Mouse (Mus musculus) embryonic facial prominence, embryonic 15.5 days (tissue): Measurements from ENCODE around the gene Aurkaip1. TPM values are rescaled to one million over a fixed set of nuclear protein-coding genes. Genes with fewer than 3 reads are reported as not detected.
A peak's percentile ranks its signal among the peaks of the same experiment; 100 is the strongest.

Experiments
- ATAC-seq: fragments of 200-750 bp; cut with Nextera tagmentation; 2 replicates; pipeline ENCODE4 v1.8.0; 2017; ENCODE audit warnings: low read depth, moderate TSS enrichment; ENCODE audit not compliant: insufficient number of reproducible peaks, low FRiP score, low TSS enrichment
- H3K27ac ChIP-seq: fragments of 300-500 bp; sonication (generic); replicated peaks from 2 replicates; pipeline ENCODE4 v1.5.1; 2015; ENCODE audit warnings: mild to moderate bottlenecking, inconsistent platforms
- H3K27me3 ChIP-seq: fragments of 300-500 bp; sonication (generic); 2 replicates; pipeline ENCODE4 v1.6.1; 2015; ENCODE audit warnings: inconsistent platforms
- H3K36me3 ChIP-seq: fragments of 300-500 bp; sonication (generic); 2 replicates; pipeline ENCODE4 v1.6.1; 2015; ENCODE audit warnings: mild to moderate bottlenecking, inconsistent platforms
- H3K4me1 ChIP-seq: fragments of 300-500 bp; sonication (generic); 2 replicates; pipeline ENCODE4 v1.6.1; 2015; ENCODE audit warnings: inconsistent platforms
- H3K4me2 ChIP-seq: fragments of 300-500 bp; sonication (generic); replicated peaks from 2 replicates; pipeline ENCODE4 v1.6.1; 2015; ENCODE audit warnings: mild to moderate bottlenecking, inconsistent platforms
- H3K4me3 ChIP-seq: fragments of 300-500 bp; sonication (generic); replicated peaks from 2 replicates; pipeline ENCODE4 v1.5.1; 2015; ENCODE audit warnings: mild to moderate bottlenecking, inconsistent platforms
- H3K9ac ChIP-seq: fragments of 300-500 bp; sonication (generic); 2 replicates; pipeline ENCODE4 v1.6.1; 2015; ENCODE audit warnings: inconsistent platforms
- H3K9me3 ChIP-seq: fragments of 300-500 bp; sonication (generic); replicated peaks from 2 replicates; pipeline ENCODE4 v1.6.1; 2016; ENCODE audit warnings: inconsistent platforms
- WGBS: fragments of 180-500 bp; shearing (Covaris S2); methylation state at CpG from one replicate; pipeline ENCODE4 v1.1.7; 2015; 5-methylcytosine and 5-hydroxymethylcytosine counted together
- polyA plus RNA-seq: library from polyadenylated mRNA; unstranded; fragments of >200 nt; fragmentation: Nextera tagmentation; extraction: Ambion mirVana; gene quantifications from 2 replicates; pipeline ENCODE4 v1.2.1, GENCODE M21; 2015

Gene Aurkaip1
- polyA plus RNA-seq, 1 experiment from 2014 or later, result 142 TPM

GRCm38 (mm10) chr4:155854991-155855390 is 23.9 kb downstream of the Aurkaip1 start:
- 94% methylated on average over 12 of the region's 12 CpGs for WGBS
- no peak for ATAC-seq
- peaks cover 5% of the 10 kb centered on the region; the same call in 1 of the 2 replicates for H3K4me1 ChIP-seq
- H3K27me3 ChIP-seq, result no peaks in the 10 kb centered on the region
- H3K4me3 ChIP-seq, result no peak overlapping the region
- no peak overlapping the region for H3K9ac ChIP-seq
- H3K4me2 ChIP-seq, result no peak overlapping the region
- H3K36me3 ChIP-seq, result peaks cover 55% of the 10 kb centered on the region
- H3K27ac ChIP-seq, result no peak overlapping the region
- H3K9me3 ChIP-seq, result no peaks in the 10 kb centered on the region

GRCm38 (mm10) chr4:155856071-155856470 is 25.0 kb downstream of the Aurkaip1 start:
- Histone ChIP-seq H3K36me3 (peaks cover 66% of the 10 kb centered on the region), H3K9me3 (no peaks in the 10 kb centered on the region), H3K27ac (no peak overlapping the region), H3K4me1 (peaks cover 5% of the 10 kb centered on the region; the same call in 1 of the 2 replicates), H3K9ac (no peak overlapping the region), H3K27me3 (no peaks in the 10 kb centered on the region), H3K4me3 (no peak overlapping the region), H3K4me2 (no peak overlapping the region)
- WGBS, result 91% methylated on average over 12 of the region's 12 CpGs
- no peak for ATAC-seq

GRCm38 (mm10) chr4:155856881-155857280 is 25.8 kb downstream of the Aurkaip1 start:
- WGBS, result 89% methylated on average over 3 of the region's 3 CpGs
- H3K36me3 ChIP-seq, result peaks cover 69% of the 10 kb centered on the region

GRCm38 (mm10) chr4:155859318-155859717 is 28.2 kb downstream of the Aurkaip1 start:
- Histone ChIP-seq H3K4me3 (no peak overlapping the region), H3K36me3 (peaks cover 61% of the 10 kb centered on the region), H3K27ac (no peak overlapping the region), H3K27me3 (no peaks in the 10 kb centered on the region), H3K9ac (no peak overlapping the region), H3K9me3 (no peaks in the 10 kb centered on the region), H3K4me2 (no peak overlapping the region), H3K4me1 (no peaks in the 10 kb centered on the region)
- WGBS, result 17% methylated on average over 13 of the region's 13 CpGs
- ATAC-seq, result no peak

More at GRCm38 (mm10) chr4:155856881-155857280, 25.8 kb downstream of the Aurkaip1 start:
- Histone ChIP-seq H3K4me2 (no peak overlapping the region), H3K27ac (no peak overlapping the region), H3K4me1 (peaks cover under 1% of the 10 kb centered on the region; the same call in 1 of the 2 replicates), H3K9me3 (no peaks in the 10 kb centered on the region), H3K4me3 (no peak overlapping the region), H3K9ac (no peak overlapping the region), H3K27me3 (no peaks in the 10 kb centered on the region)
- no peak for ATAC-seq

GRCm38 (mm10) chr4:155861787-155862186 is 30.7 kb downstream of the Aurkaip1 start:
- H3K4me3 ChIP-seq, result no peak overlapping the region
- no peak overlapping the region for H3K27ac ChIP-seq
- peaks cover 61% of the 10 kb centered on the region for H3K36me3 ChIP-seq
- no peak overlapping the region for H3K9ac ChIP-seq
- no peak overlapping the region for H3K4me2 ChIP-seq
- H3K4me1 ChIP-seq, result no peaks in the 10 kb centered on the region
- ATAC-seq, result no peak
- H3K27me3 ChIP-seq, result no peaks in the 10 kb centered on the region
- 84% methylated on average over 7 of the region's 7 CpGs for WGBS
- no peaks in the 10 kb centered on the region for H3K9me3 ChIP-seq

- H3K4me1 ChIP-seq, result peaks cover under 1% of the 10 kb centered on the region; the same call in 1 of the 2 replicates
- H3K9ac ChIP-seq, result no peak within 1 kb of the TSS
- no peak within 1 kb of the TSS for H3K27ac ChIP-seq
- no peaks in the 10 kb centered on the region for H3K27me3 ChIP-seq
- peaks cover 52% of the 10 kb centered on the region for H3K36me3 ChIP-seq
- H3K4me3 ChIP-seq, result no peak within 1 kb of the TSS
- H3K4me2 ChIP-seq, result no peak within 1 kb of the TSS
- 77% methylated on average over 5 of the region's 5 CpGs for WGBS
- ATAC-seq, result no peak
- no peaks in the 10 kb centered on the region for H3K9me3 ChIP-seq
These were observed 31.9 kb downstream of the Aurkaip1 start, which contains the start of gene Tas1r3 for GRCm38 (mm10) chr4:155863001-155863400. TSS of gene Tas1r3 (minus strand) at chr4:155863362.

- H3K4me1 ChIP-seq, result peaks cover 26% of the 10 kb centered on the region
- peak; percentile 23; the same call in 1 of the 2 replicates for ATAC-seq
- H3K27me3 ChIP-seq, result no peaks in the 10 kb centered on the region
- H3K4me2 ChIP-seq, result peak overlapping the region; percentile 93
- H3K4me3 ChIP-seq, result peak overlapping the region; percentile 78
- peaks cover 47% of the 10 kb centered on the region for H3K36me3 ChIP-seq
- 7% methylated on average over 22 of the region's 22 CpGs for WGBS
- peak overlapping the region; percentile 39; the same call in 1 of the 2 replicates for H3K27ac ChIP-seq
- H3K9me3 ChIP-seq, result no peaks in the 10 kb centered on the region
- H3K9ac ChIP-seq, result peak overlapping the region; percentile 71
These were observed 37.7 kb downstream of the Aurkaip1 start for GRCm38 (mm10) chr4:155868614-155869298.

- Histone ChIP-seq H3K9ac (peak within 1 kb of the TSS; percentile 71), H3K27me3 (no peaks in the 10 kb centered on the region), H3K4me3 (peak within 1 kb of the TSS; percentile 78), H3K4me1 (peaks cover 26% of the 10 kb centered on the region), H3K36me3 (peaks cover 53% of the 10 kb centered on the region), H3K9me3 (no peaks in the 10 kb centered on the region), H3K4me2 (peak within 1 kb of the TSS; percentile 93), H3K27ac (peak within 1 kb of the TSS; percentile 48; the same call in 1 of the 2 replicates)
- peak; percentile 95 for ATAC-seq
- WGBS, result under 1% methylated on average over 63 of the region's 63 CpGs
These were observed 38.4 kb downstream of the Aurkaip1 start, which contains the start of the genes Cptp and Ints11 for GRCm38 (mm10) chr4:155869317-155870033. TSS of gene Cptp (minus strand) at chr4:155869440. TSS of gene Ints11 (plus strand) at chr4:155869546.

GRCm38 (mm10) chr4:155871404-155871803 is 40.3 kb downstream of the Aurkaip1 start:
- ATAC-seq, result no peak
- H3K27ac ChIP-seq, result no peak overlapping the region
- H3K4me3 ChIP-seq, result no peak overlapping the region
- H3K9me3 ChIP-seq, result no peaks in the 10 kb centered on the region
- H3K4me2 ChIP-seq, result no peak overlapping the region
- H3K4me1 ChIP-seq, result peaks cover 26% of the 10 kb centered on the region
- no peaks in the 10 kb centered on the region for H3K27me3 ChIP-seq
- no peak overlapping the region for H3K9ac ChIP-seq
- peaks cover 50% of the 10 kb centered on the region for H3K36me3 ChIP-seq
- 88% methylated on average over 7 of the region's 7 CpGs for WGBS
